ENCODE assay signal across 8 mouse cellular contexts in genomic region chr2:152226248-152227050, GRCm38 (mm10). TPM values are rescaled to one million over a fixed set of nuclear protein-coding genes. Genes with fewer than 3 reads are reported as not detected.
DNase-seq lines count a peak whose midpoint lies in the region; ATAC-seq and TF ChIP-seq lines count a peak whose summit lies in the region.

Gene Csnk2a1, plus strand, starts transcription at chr2:152226839.

- DNase-seq in 416B (ENCODE audit: low read depth) = peak; percentile 95
- DNase-seq in heart, adult 9 months (ENCODE audit: low spot score in 2 of 2) = peak; percentile 93 to 94
- DNase-seq in monocyte, adult 2 months (ENCODE audit: low read depth in 1 of 2, low spot score in 2 of 2) = peak; percentile 66 to 83
- peak; percentile 90 to 91 for DNase-seq in spleen, postnatal 36 days (ENCODE audit: low spot score in 2 of 2)

- H3K4me3 ChIP-seq in bone marrow, adult 2 months (replicated peaks; ENCODE audit: control insufficient read depth, low read depth, low read length) = peak within 1 kb of the TSS; percentile 99
- peak within 1 kb of the TSS; percentile 91 for H3K4me3 ChIP-seq in embryonic facial prominence, embryonic 15.5 days (replicated peaks)
- peak within 1 kb of the TSS; percentile 97 for H3K4me3 ChIP-seq in kidney, embryonic 14.5 days (ENCODE audit: low read length)
- H3K4me3 ChIP-seq in limb, embryonic 15.5 days = peak within 1 kb of the TSS; percentile 88

- peak within 1 kb of the TSS; percentile 93 for H3K9ac ChIP-seq in embryonic facial prominence, embryonic 15.5 days
- H3K9ac ChIP-seq in kidney, embryonic 14.5 days (ENCODE audit: low read depth, low read length) = peak within 1 kb of the TSS; percentile 97
- H3K9ac ChIP-seq in limb, embryonic 15.5 days = peak within 1 kb of the TSS; percentile 91

- ATAC-seq in embryonic facial prominence, embryonic 15.5 days (ENCODE audit: insufficient number of reproducible peaks, low FRiP score, low TSS enrichment, low read depth) = peak; percentile 96
- ATAC-seq in kidney, embryonic 14.5 days (ENCODE audit: low FRiP score, low TSS enrichment) = peak; percentile 96
- ATAC-seq in limb, embryonic 15.5 days (ENCODE audit: insufficient number of reproducible peaks, low FRiP score, low TSS enrichment, low read depth) = peak; percentile 96

- TF ChIP-seq POLR2A in bone marrow, adult 2 months (IDR thresholded peaks at IDR 0.05; ENCODE audit: borderline replicate concordance, control insufficient read depth, low read depth, low read length) = peak; percentile 63; the same call in 1 of the 2 replicates

- H3K4me2 ChIP-seq in embryonic facial prominence, embryonic 15.5 days (replicated peaks) = peak within 1 kb of the TSS; percentile 57
- H3K4me2 ChIP-seq in kidney, embryonic 14.5 days (replicated peaks; ENCODE audit: low read depth, low read length) = peak within 1 kb of the TSS; percentile 45
- peak within 1 kb of the TSS; percentile 52 for H3K4me2 ChIP-seq in limb, embryonic 15.5 days

- peak within 1 kb of the TSS; percentile 97 for H3K27ac ChIP-seq in bone marrow, adult 2 months (ENCODE audit: control insufficient read depth, insufficient read depth, low read depth, low read length, poor library complexity)
- peak within 1 kb of the TSS; percentile 98 for H3K27ac ChIP-seq in embryonic facial prominence, embryonic 15.5 days (replicated peaks)
- peak within 1 kb of the TSS; percentile 99 for H3K27ac ChIP-seq in kidney, embryonic 14.5 days (ENCODE audit: low read depth, low read length)
- peak within 1 kb of the TSS; percentile 98 for H3K27ac ChIP-seq in limb, embryonic 15.5 days

- no peaks in the 10 kb centered on the region for H3K27me3 ChIP-seq in embryonic facial prominence, embryonic 15.5 days
- H3K27me3 ChIP-seq in kidney, embryonic 14.5 days (ENCODE audit: control insufficient read depth, insufficient read depth, low read length) = no peaks in the 10 kb centered on the region
- no peaks in the 10 kb centered on the region for H3K27me3 ChIP-seq in limb, embryonic 15.5 days

- no peaks in the 10 kb centered on the region for H3K9me3 ChIP-seq in embryonic facial prominence, embryonic 15.5 days (replicated peaks)
- no peaks in the 10 kb centered on the region for H3K9me3 ChIP-seq in kidney, embryonic 14.5 days (ENCODE audit: control insufficient read depth, low read length)
- H3K9me3 ChIP-seq in limb, embryonic 15.5 days = no peaks in the 10 kb centered on the region

- peaks cover 2% of the 10 kb centered on the region for H3K4me1 ChIP-seq in bone marrow, adult 2 months (ENCODE audit: control insufficient read depth, insufficient read depth, low read length)
- peaks cover 16% of the 10 kb centered on the region for H3K4me1 ChIP-seq in embryonic facial prominence, embryonic 15.5 days
- peaks cover 13% of the 10 kb centered on the region for H3K4me1 ChIP-seq in kidney, embryonic 14.5 days (ENCODE audit: control insufficient read depth, insufficient read depth, low read length)
- peaks cover 18% of the 10 kb centered on the region for H3K4me1 ChIP-seq in limb, embryonic 15.5 days

- H3K36me3 ChIP-seq in embryonic facial prominence, embryonic 15.5 days = 0 out of 2 replicates have a peak, but pooled peaks cover 6% of the 10 kb centered on the region
- H3K36me3 ChIP-seq in kidney, embryonic 14.5 days (ENCODE audit: control insufficient read depth, insufficient read depth, low read length) = 0 out of 2 replicates have a peak, but pooled peaks cover 3% of the 10 kb centered on the region
- H3K36me3 ChIP-seq in limb, embryonic 15.5 days = peaks cover 4% of the 10 kb centered on the region; the same call in 1 of the 2 replicates

- no peak for TF ChIP-seq CTCF in bone marrow, adult 2 months (IDR thresholded peaks at IDR 0.05; ENCODE audit: control insufficient read depth, insufficient read depth, low read length)

- 0% methylated on average over 58 of the region's 58 CpGs for WGBS in bone marrow, adult 2 months
- 2% methylated on average over 58 of the region's 58 CpGs for WGBS in embryonic facial prominence, embryonic 15.5 days
- WGBS in kidney, embryonic 14.5 days = under 1% methylated on average over 54 of the region's 58 CpGs
- WGBS in limb, embryonic 15.5 days = under 1% methylated on average over 58 of the region's 58 CpGs

RNA-seq across cellular contexts. Expression of gene Csnk2a1, which starts in this region (rescaled TPM):
- 41.1 and 52.4 TPM in 2 replicates for polyA plus RNA-seq in bone marrow, adult 2 months (2011; ENCODE audit: insufficient read depth, insufficient read length, low replicate concordance, missing spikeins)
- polyA plus RNA-seq in embryonic facial prominence, embryonic 15.5 days (2015; fragmentation: Nextera tagmentation; extraction: Ambion mirVana) = 87.0 and 87.5 TPM in 2 replicates
- polyA plus RNA-seq in kidney, embryonic 14.5 days (2014; fragmentation: Nextera tagmentation; extraction: Ambion mirVana) = 136 and 149 TPM in 2 replicates
- 74.6 and 93.0 TPM in 2 replicates for polyA plus RNA-seq in limb, embryonic 15.5 days (2015; fragmentation: Nextera tagmentation; extraction: Ambion mirVana)

Comparison
In these comparisons a context has a peak if more than half of its experiments do, and no peak if none do; other contexts are left out.
1. Peak in every context shown above with its lines: DNase-seq, ATAC-seq, H3K4me3 ChIP-seq and H3K27ac ChIP-seq.